In the genomic region with DNA sequence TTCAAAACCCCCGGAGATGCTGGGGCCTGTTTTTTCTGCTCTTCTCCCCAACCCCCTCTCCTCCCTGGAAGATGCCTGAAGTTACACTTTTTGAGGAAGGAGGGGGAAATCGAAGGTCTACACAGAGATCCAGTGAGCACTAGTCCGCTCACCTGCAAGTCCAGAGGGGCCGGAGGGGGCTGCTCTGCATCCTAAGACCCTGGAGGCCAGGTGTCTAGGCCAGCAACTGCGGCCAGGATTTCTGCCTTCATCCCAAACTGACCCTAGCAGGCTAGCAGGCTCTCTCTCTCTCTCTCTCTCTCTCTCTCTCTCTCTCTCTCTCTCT, we compare ENCODE assay signal across 8 mouse cellular contexts. TPM values are rescaled to one million over a fixed set of nuclear protein-coding genes. Genes with fewer than 3 reads are reported as not detected.
A peak's percentile ranks its signal among the peaks of the same experiment; 100 is the strongest.
DNase-seq lines count a peak whose midpoint lies in the region; ATAC-seq lines count a peak whose summit lies in the region.

No protein-coding gene starts in this region.

- no peak for ATAC-seq in kidney, embryonic 14.5 days (ENCODE audit: low FRiP score, low TSS enrichment)

- H3K9me3 ChIP-seq in kidney, embryonic 14.5 days (ENCODE audit: control insufficient read depth, low read length), result no peaks in the 10 kb centered on the region

- no peaks in the 10 kb centered on the region for H3K4me1 ChIP-seq in kidney, embryonic 14.5 days (ENCODE audit: control insufficient read depth, insufficient read depth, low read length)

- 8% methylated on average over 5 of the region's 5 CpGs for WGBS in kidney, embryonic 14.5 days
- WGBS in macrophage (ENCODE audit: missing documents), result 7% methylated on average over 4 of the region's 5 CpGs

- H3K36me3 ChIP-seq in kidney, embryonic 14.5 days (ENCODE audit: control insufficient read depth, insufficient read depth, low read length), result no peaks in the 10 kb centered on the region
- no peaks in the 10 kb centered on the region for H3K36me3 ChIP-seq in macrophage (ENCODE audit: inconsistent target)

- peaks cover 51% of the 10 kb centered on the region for H3K79me2 ChIP-seq in macrophage (ENCODE audit: inconsistent target)

- H3K9ac ChIP-seq in kidney, embryonic 14.5 days (ENCODE audit: low read depth, low read length), result peak overlapping the region; percentile 79

- DNase-seq in kidney, postnatal 36 days, result no peak
- DNase-seq in MN1 (ENCODE audit: low spot score), result peak; percentile 38
- peak; percentile 40 for DNase-seq in forelimb bud, embryonic 11.5 days (ENCODE audit: low read depth, low spot score)
- no peak for DNase-seq in adrenal gland, postnatal 4 days (ENCODE audit: low spot score in 2 of 2)
- DNase-seq in cerebellum, postnatal 10 days, result no peak
- DNase-seq in thymus, postnatal 10 days (ENCODE audit: low spot score in 2 of 2), result no peak

- no peaks in the 10 kb centered on the region for H3K27me3 ChIP-seq in kidney, embryonic 14.5 days (ENCODE audit: control insufficient read depth, insufficient read depth, low read length)

- peak overlapping the region; percentile 95 for H3K4me2 ChIP-seq in kidney, embryonic 14.5 days (replicated peaks; ENCODE audit: low read depth, low read length)

- H3K4me3 ChIP-seq in kidney, embryonic 14.5 days (ENCODE audit: low read length), result peak overlapping the region; percentile 69
- H3K4me3 ChIP-seq in macrophage (ENCODE audit: inconsistent target), result peak overlapping the region; percentile 68

- H3K27ac ChIP-seq in kidney, embryonic 14.5 days (ENCODE audit: low read depth, low read length), result no peak overlapping the region
- peak overlapping the region; percentile 8; the same call in 1 of the 2 replicates for H3K27ac ChIP-seq in macrophage

RNA-seq across cellular contexts. Expression of a gene that starts 0.8 kb away (rescaled TPM):
- polyA plus RNA-seq in kidney, embryonic 14.5 days (2014; fragmentation: Nextera tagmentation; extraction: Ambion mirVana), result 13.1 and 14.2 TPM in 2 replicates
- 10 to 100 TPM in 20 of 26 experiments, 1 to 10 TPM in 6; 4.9 to 95.4 (median 17.8) TPM for total RNA-seq in macrophage (2018; cell fraction: chromatin; rRNA removed)
- total RNA-seq in macrophage (2018; cell fraction: cytosol; rRNA removed), result 10 to 100 TPM in 21 of 26 experiments, 1 to 10 TPM in 5; 8.1 to 51.3 (median 19.6) TPM
- 10 to 100 TPM in 25 of 26 experiments, 1 to 10 TPM in 1; 9.1 to 91.4 (median 28.1) TPM for total RNA-seq in macrophage (2018; cell fraction: nucleus; rRNA removed)
- polyA plus RNA-seq in macrophage (2018), result 6.3 to 7.5 TPM (median 6.9 TPM) in 3 replicates
- 10 to 100 TPM; 29.7 to 36.3 TPM for total RNA-seq in adrenal gland, postnatal 4 days (2021)

Comparison
In these comparisons a context has a peak if more than half of its experiments do, and no peak if none do; other contexts are left out.
1. DNase-seq: peak in MN1 (single experiment) and forelimb bud, embryonic 11.5 days (single experiment); none in kidney, postnatal 36 days (0 of 2), adrenal gland, postnatal 4 days (0 of 2), cerebellum, postnatal 10 days (0 of 2) and thymus, postnatal 10 days (0 of 2).